Mouse (Mus musculus): ENCODE data around the gene Tprgl.
A peak's percentile ranks its signal among the peaks of the same experiment; 100 is the strongest.

Tprgl gene

DNA sequence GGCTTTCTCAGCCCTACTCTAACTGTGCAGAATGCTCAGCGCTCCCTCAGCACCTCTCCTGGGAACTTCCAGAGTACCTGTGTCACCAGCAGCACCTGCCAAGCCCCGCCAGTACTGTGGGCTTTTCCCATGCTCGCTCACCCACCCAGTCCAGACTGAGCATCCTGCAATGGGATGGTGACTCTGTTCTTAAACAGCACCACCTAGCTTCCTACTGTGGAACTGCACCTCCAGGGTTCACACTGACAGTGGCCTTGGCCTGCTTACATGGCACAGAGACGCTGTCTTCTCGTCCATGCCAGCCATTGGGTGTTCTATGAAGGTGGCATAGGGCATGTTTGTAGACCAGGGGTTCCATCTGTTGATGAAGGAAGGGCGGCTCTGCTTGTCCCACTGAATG is 1.5 kb downstream of the Tprgl start:
- peak; percentile 83 for DNase-seq

DNA sequence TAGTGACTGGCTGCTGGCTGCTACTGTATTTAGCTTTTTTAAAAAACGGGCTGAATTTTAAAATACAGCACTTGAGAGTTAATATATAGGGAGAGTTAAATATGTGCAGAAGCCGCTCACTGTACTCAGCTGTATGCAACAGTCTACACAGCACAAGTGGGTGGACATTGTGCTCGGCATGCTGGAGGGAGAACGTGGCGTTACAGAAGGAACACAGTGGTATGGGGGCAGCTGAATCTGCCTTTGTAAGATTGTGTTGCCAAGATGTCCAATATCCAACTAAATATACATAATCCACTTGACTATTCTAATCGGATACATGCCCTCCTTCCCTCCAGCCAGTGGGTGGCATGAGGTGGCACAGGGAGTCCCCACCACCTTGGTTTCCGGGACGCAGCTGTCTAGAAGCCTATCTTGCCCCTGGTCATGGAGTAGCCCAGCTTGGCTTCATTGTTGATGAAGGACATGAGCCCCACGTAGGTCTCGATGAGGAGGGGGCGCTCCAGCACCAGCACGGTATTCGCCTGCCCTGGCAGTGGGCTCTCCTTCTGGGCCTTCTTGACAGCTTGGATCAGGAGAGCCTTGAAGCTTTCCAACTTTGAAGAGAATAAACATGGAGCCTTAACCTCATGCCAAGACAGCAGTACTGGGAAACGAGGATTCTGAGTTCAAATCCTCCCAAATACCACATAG is 2.4 kb downstream of the Tprgl start:
- no peak for DNase-seq

DNA sequence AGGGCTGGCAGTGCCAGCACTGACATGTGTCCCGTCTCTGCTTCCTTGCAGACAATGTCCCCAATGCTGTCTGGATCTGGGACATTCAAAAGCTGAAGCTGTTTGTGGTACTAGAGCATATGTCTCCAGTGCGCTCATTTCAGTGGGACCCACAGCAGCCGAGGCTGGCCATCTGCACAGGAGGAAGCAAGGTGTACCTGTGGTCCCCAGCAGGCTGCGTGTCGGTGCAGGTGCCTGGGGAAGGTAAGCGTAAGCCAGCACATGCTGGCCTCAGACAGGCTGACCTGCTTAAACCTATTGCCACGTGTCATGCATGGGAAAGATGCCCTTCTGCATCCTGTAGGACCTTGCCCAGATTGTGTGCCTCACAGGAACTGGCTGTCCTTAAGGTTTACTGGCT is 4.4 kb downstream of the Tprgl start:
- no peak for DNase-seq

DNA sequence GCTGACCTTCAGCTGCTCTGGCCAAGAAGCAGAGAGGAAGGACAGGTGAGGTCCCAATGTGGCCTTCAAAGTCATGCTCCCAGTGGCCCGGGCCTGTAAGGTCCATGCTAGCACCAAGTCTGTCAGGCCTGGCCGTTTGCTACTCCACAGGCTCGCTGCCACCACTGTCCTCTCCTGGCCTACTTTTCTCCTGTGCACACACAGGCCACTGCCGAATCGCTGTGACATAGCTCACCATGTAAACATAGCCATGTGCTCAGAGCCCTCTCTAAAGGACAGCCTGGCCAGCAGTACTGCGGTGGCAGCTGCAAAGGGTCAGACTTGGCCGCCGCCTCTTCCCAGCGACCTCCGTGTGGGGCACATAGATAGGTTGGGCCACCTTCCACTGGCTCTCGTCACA is 6.4 kb downstream of the Tprgl start:
- DNase-seq: no peak

DNA sequence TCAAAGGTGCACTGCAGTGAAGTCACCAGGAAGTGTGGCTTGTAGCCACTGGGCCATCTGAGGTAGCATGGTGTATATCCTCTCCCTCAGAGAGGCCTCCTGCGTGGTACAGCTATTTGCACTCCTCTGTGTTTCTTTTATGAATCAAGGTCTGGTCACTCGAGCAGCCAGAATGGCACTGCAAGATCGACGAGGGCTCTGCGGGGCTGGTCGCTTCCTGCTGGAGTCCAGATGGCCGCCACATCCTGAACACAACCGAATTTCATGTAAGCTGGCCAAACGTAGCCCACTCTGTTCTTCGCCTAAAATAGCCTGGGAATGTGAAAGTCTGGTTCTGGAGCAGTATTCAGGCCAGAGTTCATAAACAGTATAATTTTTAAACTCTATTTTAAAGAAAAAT is 14.1 kb downstream of the Tprgl start:
- DNase-seq: peak; percentile 61

DNA sequence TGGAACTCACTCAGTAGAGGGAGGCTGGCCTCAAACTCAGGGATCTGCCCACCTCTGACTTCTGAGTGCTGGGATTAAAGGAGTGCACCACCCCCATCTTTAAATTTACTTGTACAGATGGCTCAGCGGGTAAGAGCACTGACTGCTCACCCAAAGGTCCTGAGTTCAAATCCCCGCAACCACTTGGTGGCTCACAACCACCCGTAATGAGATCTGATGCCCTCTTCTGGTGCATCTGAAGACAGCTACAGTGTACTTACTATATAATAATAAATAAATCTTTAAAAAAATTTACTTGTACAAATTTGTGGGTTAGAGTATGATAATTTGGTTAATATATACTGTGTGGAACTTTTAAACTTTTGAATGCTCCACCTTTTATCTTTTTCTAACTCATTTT is 15.8 kb downstream of the Tprgl start:
- no peak for DNase-seq

DNA sequence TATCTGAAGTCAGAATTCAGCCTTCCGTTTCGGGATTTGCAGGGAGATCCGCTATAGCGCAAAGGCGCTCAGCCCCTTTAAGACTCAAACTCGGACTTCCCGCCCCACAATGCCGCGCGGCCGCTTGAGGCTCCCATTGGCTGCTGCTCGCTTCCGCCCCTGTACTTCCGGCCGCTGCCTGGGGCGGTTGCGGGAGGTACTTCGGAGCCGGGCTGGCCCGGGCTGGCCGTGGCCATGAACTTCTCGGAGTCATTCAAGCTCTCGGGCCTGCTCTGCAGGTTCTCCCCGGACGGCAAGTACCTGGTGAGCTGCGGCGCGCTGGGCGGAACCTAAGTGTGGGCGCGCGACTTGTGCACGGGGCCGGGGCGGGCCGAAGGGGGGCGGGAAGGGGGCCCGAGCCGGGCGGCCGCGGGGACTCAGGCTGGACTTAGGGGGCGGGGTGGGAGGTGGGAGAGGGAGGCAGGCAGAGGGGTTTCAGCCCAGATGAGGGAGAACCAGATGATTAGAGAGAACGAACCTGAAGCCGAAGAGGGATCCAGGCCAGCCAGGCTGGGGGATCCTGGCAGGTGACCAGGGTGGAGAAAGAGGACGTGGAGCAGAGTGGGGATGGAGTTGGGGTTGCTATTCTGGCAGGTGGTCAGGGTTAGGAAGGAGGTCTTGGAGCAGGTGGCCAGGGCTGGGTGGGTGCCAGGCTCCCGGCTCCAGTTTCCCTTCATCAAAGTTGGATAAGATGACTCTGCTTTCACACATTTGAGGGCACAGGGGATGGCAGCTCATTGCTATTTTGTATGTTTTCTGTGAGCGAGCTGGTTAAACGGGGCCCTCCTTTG is 18.0 kb downstream of the Tprgl start, which contains the start of gene Wrap73:
Wrap73 (plus strand) TSS at position 162 of the 830 bp plus-strand sequence.
- DNase-seq: peak; percentile 86

DNA sequence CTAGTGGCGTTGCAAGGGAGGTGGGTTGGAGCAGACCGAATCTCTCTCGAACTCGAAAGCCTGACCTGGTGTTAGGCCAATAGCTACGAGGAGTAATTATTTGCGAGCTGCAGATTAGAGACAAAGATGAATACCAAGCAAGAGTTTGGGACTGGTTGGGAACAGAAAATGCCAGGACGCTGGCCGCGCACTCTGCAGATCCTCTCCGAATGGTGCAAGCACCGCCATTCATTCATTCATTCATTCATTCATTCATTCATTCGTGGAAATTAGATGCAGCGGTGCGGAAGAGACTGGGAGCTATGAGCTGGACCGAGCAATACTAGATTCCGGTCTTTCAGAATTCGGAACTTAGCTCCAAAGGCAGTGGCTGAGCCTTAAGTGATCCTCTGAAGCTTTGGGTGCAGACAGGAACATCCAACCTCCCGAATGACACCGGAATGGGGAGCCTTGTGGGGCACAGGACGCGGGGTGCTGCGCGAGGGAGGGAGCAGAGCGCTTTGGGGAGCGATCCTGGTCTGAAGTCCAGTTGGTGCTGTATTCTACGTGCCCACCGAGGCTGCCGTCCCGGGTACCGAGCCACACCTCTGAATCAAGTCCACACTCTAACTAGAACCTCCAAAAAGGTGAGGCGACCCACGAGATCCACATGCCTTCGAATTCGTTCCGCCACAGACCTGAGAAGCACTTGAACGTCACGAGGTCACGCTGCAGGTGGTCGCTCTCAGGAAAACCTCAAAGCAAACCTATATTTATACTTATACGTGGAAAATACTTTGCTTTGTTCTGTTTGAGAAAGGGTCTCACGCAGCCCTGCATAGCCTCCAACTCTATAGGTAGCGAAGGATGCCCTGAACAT is 19.2 kb downstream of the Tprgl start:
- no peak for DNase-seq

DNA sequence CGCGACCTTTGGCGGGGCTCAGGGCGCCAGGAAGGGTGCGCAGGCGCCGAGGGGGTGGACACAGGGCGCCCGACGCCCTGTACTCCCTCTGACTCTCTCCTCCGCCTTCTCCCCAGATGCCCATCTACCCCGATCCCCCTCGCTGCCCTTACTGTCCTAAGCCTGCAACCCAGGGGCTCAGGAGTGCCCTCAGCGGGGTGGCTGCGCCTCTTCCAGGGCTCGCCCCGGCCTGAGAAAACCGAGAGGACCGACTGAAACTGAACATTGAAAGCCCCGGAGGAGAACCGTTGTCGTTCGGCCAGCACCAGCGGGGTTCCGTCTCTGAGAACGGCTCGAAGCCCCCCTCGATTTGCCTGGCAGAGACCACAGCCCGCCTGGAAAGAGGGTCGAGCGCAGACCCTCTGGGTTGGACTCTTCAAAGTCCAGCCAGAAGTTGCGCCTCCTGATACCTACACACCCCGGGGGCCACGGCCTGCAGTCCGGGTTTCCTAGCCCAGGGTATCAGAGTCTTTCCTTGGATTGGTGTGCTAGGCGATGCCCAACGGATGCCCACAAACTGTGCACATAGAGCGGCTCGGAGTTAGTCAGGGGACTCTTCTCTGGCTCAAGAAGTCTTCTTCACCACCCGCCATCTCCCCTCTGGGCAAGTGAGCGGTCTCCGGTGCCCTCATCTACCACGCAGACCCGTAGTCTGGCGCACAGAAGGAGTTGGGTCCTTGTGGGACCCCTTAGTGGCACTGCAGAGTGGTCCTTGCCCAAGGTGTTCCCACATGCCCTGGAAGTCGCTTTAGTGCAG is 20.1 kb downstream of the Tprgl start:
- no peak for DNase-seq

DNA sequence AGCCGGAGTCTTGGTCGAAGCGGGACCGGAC is 20.5 kb downstream of the Tprgl start, which contains the start of gene Trp73:
Trp73 (minus strand) TSS at position 27 of the 31 bp plus-strand sequence.
- DNase-seq: no peak

DNA sequence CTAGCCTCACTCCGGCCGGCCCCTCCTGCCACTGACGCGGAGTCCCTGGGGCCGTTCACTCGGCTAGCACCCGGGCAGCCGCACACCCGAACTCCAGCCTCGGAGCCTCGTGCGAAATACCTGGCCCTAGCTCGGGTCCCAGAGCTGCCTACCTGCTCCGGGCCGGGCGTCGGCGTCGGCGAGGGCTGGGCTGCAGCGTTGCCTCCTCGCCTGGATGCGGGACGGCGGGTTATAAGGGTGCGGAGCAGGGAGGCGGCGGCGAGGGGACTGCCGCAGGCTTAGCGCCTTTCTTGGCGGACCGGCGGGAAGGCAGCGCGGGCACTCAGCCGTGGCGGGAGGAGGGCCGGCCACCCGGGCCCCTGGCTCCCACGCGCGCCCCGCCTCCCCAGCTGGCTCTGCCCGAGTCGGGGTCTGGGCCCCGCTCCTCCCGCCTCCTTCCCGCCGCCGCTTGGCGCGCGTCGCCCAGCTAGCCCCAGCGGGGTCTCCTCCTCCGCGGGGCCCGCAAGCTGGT is 20.7 kb downstream of the Tprgl start:
- no peak for DNase-seq

DNA sequence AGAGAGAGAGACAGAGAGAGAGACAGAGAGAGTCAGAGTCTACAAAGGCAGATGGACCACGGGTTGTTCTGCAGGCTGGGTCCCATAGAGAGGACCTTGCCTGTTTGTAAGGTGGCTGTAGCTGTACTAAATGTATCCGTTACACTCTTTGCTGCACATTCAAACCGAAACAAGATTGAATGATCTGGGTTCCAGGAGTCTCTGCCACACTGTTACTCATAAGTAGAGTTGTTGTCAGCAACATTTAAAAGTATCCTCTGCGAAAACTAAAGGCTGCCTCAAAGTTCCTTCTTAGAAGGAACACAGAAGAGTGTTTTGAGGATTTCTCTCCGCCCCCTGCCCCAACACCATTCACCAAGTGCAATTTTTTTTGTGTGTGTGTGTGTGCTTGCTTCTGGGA is 23.3 kb downstream of the Tprgl start:
- DNase-seq: no peak

DNA sequence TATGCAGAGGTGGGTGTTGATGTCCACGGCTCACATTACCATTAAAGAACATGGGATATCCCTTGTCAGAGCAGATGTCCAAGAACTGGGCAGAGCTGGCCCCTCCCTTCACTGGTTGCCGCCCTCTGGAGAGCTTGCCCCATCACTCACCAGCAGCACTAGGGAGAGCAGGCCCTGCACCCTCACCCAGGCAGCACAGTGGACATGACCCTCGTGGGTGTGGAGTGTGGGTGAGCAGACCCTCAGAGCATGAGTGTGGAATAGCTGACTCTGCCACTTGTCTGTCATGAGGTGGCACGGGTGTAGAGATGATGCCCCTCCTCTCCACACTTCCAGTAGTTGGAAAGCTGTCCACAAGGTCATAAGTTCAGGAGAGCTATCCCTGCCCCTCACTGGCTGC is 25.7 kb downstream of the Tprgl start:
- DNase-seq: no peak

DNA sequence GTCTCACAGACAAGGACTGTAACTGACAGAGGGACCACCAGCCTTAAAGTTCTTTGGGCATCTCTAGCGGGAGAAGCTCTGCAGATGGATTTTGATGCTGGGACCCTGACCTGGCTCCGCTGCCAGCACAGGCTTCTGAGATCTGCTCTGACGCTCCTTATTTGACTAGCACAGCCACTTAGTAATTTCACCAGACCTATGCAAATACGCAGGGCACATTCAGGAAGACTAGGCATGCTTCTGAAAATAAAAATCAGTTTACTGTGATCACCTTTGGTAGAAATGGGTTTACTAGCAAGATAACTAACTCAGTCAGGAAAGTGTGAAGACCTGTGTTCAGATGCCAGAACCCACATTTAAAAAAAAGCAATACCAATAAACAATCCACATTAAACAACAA is 28.6 kb downstream of the Tprgl start:
- no peak for DNase-seq

DNA sequence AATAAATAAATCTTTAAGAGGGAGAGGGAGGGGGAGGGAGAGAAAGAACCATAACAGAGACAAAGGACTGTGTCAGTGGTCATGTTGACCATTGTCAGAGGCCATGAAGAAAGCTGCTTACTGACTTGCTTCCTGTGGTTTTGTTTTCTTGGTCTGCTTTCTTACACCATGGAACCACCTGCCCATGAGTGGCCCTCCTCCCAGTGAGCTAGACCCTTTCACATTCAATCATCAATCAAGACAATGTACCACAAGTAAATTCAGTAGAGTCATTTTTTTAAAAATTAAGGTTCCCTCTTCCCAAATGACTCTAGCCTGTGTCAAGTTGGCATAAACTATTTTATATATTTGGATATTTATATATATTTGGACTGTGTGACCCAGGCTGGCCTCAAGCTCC is 30.5 kb downstream of the Tprgl start:
- no peak for DNase-seq

DNA sequence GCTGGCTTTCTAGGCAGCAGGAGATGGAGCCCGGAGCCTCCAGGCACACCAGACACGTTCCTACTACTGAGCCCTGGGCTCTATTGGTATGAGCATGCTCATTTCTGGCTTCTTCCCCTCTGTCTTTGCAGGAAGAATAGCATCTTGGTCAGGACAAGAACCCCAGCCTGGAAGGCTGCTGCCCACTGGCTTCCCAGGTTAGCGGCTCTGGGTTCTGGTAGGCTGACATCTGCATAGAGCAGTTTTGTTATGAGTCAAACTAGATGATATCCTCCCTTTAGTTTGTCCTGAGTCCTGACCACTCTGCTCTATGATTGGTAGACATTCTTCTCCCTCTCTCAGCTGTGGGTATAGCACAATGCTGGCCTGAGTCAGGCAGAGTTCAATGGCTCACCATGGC is 33.2 kb downstream of the Tprgl start:
- DNase-seq: no peak

DNA sequence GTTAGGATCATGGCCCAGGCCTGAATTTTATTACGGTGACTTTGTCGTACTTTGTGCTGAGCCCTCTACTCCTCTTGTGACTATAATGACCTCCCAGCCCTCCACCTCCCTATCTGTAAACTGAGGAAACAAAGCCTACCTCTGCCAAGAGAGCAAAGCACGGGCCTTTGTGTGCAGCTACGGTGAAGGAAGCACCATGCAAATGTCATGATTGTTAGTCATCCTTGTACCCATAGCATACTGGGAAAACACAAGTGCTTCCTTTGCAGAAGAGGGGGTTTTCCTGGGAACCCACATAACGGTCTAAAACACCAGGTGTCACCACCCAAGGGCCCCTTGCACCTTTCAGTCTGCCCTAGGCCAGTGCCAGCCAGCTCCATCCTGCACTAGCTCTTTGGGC is 35.3 kb downstream of the Tprgl start:
- no peak for DNase-seq

DNA sequence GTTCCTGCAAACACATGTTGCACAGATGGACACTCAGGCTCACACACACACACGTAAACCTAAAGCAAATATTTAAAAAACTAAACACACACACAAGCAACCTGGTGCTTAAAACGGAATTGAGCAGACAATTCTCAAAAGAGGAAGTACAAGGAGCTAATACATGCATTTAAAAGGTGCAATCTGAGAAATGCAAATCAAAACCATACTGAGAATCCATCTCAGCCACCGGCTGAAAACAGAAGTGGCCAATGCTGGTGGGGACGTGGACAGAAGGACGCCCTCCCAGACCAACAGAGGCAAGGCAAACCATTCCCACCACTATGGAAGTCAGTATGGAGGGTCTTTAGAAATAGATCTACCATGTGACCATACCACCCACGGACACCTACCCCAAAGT is 36.9 kb downstream of the Tprgl start:
- no peak for DNase-seq

DNA sequence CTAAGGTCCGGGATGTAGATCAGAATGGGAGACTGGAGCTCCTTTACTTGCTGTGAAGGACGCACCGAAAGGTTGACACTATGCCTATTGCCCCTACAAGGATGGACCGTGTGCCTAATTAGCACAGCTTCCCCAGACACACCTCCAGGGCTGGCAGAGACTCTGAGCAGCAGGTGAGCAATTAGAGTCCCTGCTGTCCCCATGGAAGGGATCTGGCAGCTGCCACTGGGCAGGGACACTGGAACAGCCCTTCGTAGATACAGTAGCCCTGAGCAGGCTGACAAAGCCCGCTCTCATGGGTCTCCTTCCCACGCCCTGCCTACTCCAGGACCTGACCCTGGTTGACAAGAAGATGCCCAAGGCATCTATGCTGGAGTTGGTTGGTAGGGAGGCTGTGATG is 38.1 kb downstream of the Tprgl start:
- no peak for DNase-seq

DNA sequence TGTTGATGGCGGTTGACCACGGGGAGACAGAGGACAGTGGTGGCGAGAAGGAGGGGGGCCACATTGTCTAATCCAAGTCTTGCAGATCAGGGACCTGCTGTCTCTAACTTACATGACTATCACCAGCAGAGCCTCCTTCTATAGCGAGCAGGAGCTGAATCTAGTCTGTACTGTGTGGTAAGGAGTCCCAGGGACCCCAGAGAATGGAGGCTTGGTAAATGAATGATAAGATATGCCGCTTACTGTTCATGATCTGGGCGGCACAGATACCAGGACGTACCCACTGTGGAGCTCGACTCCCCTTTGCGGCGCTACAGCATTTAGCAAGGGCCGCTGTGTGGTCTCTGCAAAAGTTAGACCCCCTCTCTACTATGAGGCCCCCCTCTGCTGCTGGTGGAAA is 38.7 kb downstream of the Tprgl start:
- no peak for DNase-seq

DNA sequence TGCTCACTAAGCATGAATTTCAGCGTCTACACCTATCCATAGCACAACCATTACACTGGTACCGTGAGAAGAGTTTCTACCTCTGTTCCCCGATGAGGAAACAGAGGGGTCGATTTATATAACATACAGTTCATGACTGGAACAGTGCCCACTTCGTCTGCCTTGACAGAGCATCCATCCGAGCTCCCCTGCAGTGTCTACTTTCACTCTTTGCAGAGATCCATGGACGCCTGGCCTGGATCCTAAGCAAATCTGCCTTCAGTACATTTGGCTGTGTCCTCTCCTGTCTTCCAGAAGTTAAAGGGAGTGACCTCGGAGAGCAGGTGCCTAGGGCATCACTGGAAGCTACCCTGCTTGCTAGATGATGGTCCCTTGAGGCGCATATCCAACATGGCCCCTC is 41.3 kb downstream of the Tprgl start:
- DNase-seq: peak; percentile 24

DNA sequence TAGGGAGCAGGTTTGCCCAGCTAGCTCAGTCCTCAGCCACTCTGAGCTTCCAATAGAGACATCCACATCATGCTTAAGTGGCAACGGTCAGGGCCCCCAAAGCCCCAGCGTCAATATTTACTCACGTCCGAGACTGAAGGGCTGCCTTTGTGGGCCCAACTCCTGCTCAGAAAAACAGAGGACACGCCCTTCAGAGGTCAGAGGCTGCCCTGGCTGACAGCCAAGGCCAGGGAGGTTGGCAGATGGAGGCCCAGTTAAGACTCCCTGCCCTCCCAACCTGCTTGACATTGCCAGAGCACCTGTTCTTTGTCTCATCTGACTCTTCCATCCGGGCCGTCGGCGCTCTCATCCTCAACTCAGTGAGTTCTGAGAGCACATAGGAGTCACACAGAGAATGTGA is 41.7 kb downstream of the Tprgl start:
- DNase-seq: peak; percentile 73

DNA sequence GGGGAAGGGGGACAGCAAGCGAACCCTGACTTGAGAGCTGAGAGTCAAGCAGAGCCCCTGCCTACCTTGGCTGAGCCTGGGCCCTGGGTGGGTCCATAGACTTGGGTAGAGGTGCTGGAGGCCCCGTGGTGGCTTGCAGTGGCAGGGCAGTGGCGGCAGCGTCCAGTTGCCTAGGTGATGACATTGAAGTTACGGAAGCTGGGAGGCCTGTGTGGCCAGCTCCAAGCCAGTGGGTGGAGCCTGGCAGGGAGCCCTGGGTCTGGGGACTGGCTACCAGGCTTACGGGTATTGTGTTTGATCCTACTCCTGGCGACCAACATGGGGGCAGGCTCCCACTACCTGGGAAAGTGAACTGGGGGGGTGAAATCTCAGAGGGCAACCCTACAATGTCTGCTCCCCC is 44.0 kb downstream of the Tprgl start:
- DNase-seq: no peak
